Mouse (Mus musculus) kidney, postnatal 25 days (tissue): ENCODE data around the gene Zfp629.

Source experiments
- DNase-seq, 2 experiments: peaks; one replicate each; pipeline ENCODE4 v3.0.0; 2021; ENCODE audit warnings: mixed read lengths in 2 of 2

Gene Zfp629

DNA sequence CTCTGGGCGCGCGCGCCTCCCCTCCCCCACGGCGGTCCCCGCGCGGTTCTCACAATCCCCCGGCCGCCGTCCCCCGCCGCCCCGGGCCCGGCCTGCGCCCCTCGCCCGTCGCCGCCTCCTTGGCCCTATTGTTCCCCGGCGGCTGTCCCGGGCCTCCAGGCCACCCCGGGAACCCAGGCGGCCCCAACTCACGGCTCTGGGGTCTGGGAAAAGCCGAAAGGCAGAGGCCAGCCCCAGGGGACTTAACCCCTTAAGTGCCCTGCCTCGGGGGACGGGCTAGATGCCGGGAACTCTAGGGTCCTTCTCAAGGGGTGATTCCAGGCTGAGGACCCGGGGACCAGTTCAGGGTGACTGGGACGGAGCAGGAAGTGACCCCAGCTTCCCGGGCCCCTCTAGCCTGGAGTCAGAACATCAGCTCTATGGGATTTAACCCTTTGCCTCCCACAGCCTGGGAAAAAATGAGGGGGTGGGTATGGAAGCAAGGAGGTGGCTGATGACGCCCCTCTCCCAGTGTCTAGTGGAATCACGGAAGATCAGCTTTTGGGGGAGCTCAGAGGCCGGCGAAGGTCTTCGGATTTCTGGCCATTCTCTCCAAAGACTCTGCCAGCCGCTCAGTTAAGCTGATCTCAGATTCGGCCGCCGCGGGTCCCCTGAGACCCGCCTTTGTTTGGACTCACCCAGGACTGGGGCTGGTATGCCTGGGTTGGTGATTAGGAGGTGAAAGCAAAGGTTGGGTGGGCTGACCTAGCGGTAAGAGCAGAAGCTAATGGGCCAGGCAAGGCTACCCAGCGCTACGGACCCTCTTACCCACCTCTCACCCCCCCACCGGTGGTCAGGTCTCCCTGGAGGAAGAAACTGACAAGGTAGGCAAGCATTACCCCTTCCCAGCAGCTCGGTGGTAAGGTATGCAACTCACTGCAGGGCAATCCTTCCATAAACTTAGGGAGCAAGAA lies at the start of gene Zfp629:
Gene Zfp629 (minus strand): TSS at position 907 of the 953 bp plus-strand sequence.
- DNase-seq: peak; percentile 76 to 87

- peak; percentile 75 to 89 for DNase-seq
Measured at GRCm38 (mm10) chr7:127662926-127663325, 47.3 kb upstream of the Zfp629 start.

GRCm38 (mm10) chr7:127661833-127662232 lies 46.2 kb upstream of the Zfp629 start:
- DNase-seq: no peak

DNA sequence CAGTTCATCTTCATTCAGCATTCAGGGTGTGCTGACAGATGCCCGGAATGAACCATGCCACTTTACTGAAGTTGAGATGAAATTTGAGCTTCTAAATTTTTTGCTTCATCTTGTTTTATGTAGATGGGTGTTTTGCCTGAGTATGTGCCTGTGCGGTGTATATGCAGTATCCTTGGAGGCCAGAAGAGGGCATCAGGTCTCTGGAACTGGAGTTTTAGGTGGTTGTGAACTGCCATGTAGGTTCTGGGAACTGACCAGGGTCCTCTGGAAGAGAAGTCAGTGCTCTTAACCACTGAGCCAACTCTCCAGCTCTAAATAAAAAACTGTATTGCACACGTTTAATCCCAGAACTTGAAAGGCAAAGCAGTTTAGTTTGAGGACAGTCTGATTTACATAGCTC lies 45.3 kb upstream of the Zfp629 start:
- DNase-seq: no peak

GRCm38 (mm10) chr7:127656946-127657345 lies 41.3 kb upstream of the Zfp629 start:
- peak; percentile 78 to 89 for DNase-seq

- DNase-seq: peak in 1 of 2 experiments; percentile 19
Measured at GRCm38 (mm10) chr7:127654318-127654717, 38.7 kb upstream of the Zfp629 start.

DNA sequence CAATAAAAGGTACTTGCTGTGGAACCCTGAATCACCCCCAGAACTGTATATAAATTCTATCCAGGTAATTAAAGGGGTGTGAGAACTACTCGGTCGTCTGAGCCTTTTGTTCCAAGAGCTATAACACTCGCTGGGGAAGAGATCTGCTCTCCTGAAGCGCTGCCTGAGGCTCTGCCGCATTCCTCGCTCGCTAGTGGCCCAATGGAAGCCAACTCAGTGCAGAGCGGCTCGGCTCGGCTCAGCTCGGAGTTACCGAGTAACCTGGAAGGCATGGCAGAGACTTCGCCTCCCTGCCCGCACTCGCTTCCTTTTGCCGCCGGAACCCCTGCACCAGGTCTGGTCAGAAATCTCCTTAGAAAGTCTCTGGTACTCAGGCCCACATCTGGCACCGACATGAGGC lies 36.5 kb upstream of the Zfp629 start:
- peak; percentile 57 to 71 for DNase-seq

GRCm38 (mm10) chr7:127651624-127652023 lies 36.0 kb upstream of the Zfp629 start:
- DNase-seq: peak in 1 of 2 experiments; percentile 33

DNA sequence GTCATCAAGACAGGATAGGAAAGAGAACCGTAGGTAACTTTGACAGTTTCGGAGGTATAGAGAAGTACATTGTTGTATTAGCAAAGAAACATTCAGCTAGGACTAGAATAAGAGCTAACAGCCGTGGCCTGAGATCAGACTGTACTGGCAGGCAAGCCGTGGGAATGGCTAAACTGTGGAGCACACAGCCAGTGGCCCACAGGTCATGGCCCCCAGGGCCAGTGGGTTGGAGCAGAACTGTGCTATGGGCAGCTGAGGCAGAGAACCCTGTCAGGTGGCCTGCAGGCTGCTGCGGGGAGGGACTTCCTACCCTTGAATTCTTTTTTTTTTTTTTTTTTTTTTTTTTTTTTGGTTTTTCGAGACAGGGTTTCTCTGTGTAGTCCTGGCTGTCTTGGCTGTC lies 33.6 kb upstream of the Zfp629 start:
- peak in 1 of 2 experiments; percentile 44 for DNase-seq

- peak in 1 of 2 experiments; percentile 27 for DNase-seq
Measured at GRCm38 (mm10) chr7:127648516-127649201, 33.1 kb upstream of the Zfp629 start.

GRCm38 (mm10) chr7:127647576-127647975 lies 32.0 kb upstream of the Zfp629 start:
- peak in 1 of 2 experiments; percentile 19 for DNase-seq

DNA sequence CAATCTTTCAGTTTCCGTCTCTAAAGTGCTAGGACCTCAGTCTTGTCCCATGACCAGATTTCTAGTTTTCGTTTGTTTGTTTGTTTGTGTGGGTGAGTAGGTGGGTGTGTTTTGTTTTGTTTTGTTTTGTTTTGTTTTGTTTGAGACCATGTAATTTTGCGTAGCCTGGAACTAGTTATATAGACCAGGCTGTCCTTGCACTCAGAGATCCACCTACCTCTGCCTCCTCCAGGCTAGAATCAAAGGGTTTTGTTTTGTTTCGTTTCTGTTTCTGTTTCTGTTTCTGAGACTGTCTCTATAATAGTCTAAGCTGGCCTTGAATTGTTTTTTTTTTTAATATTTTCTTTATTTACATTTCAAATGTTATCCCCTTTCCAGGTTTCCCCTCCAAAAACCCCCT lies 30.8 kb upstream of the Zfp629 start:
- DNase-seq: no peak

GRCm38 (mm10) chr7:127642254-127642653 lies 26.7 kb upstream of the Zfp629 start:
- no peak for DNase-seq

GRCm38 (mm10) chr7:127641260-127641659 lies 25.7 kb upstream of the Zfp629 start:
- DNase-seq: peak in 1 of 2 experiments; percentile 26

DNA sequence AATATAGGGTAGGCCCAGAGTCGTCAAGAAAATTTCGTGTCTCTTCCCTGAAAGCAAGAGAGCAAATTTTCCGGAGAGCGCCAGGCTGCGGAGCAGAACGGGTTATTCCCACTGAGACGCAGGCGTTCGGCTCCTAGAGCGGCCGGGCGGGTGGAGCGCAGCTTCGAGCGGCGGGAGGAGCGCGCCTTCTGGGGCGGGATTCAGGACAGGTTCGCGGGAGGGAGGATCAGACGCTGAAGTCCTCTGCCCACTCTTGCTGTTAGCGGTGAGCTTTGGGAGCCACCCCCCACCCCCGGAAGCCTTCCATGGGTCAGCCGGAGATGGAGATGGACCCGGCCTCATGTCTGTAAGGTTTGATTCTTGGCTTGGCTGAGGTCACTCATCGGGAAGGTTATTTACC lies 21.4 kb upstream of the Zfp629 start:
- peak; percentile 78 to 91 for DNase-seq

DNA sequence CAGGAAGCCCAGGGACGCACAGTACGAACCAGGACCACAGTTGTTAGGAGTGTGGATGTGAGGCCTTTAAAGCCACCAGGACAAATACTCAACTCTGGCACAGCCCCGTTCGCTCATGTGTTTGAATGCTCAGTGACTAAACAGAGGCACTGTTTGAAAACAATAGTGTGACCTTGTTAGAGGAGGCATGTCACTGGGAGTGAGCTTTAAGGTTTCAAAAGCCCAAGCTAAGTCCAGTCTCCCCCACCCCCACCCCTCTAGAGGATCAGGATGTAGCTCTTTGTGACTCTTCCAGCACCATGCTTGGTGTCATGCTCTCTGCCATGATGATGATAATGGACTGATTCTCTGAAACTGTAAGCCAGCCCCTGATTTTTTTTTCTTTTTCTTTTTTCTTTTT lies 15.8 kb upstream of the Zfp629 start:
- DNase-seq: no peak

DNA sequence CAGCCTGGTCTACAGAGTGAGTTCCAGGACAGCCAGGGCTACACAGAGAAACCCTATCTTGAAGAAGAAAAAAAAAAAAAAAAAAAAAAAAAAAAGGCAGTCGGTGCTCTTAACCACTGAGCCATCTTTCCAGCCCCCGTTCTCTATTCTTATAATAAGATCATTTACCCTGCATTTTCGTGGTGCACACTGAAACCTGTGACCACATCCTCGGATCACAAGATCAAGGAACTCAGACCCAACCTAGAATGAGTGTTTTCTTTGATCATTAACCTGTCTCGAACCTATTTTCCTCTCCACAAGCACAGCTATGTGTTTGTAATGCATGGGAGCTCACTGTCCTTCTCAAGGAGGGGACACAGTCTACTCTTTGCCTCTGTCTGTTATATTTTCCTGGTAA lies 13.0 kb upstream of the Zfp629 start:
- DNase-seq: no peak

DNA sequence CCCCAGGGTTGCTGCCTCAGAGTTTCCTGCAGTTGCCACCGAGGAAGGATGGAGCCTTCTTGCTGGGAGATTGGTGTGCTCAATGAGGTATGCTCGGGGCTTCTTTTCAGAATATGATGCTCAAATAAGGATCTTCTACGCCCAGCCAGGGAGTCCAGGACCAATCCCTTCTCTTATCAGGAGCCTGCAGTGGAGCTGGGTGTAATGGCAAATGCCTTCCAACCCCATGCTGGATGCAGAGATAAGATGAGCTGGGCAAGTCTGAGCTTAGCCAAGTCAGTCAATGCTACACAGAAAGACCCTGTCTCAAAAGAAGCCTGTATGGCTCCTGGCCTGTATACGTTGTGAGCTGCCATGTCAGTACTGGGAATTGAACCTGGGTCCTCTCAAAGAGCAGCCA lies 10.9 kb upstream of the Zfp629 start:
- DNase-seq: no peak

- DNase-seq: no peak
Measured at GRCm38 (mm10) chr7:127626039-127626438, 10.4 kb upstream of the Zfp629 start.

GRCm38 (mm10) chr7:127618402-127618801 lies 2.8 kb upstream of the Zfp629 start:
- DNase-seq: peak in 1 of 2 experiments; percentile 27

DNA sequence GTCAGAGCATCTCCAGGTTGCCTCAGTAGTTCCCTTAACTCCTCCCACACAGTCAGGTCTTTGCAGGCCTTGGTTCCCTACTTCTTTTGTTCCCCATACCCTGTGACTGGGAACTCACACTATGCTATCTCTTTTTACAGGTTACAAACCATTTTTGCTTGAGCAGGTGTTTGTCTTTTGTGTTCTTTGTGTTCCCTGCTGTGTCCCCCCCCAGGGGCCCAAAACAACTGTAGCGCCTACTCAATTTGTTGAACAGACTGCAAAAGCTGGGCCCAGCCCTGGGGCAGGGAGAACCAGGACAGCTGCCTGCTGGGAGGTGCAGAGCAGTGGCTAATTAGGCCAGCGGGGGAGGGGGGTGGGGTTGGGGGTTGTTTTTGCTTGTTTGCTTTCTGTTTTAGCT lies 2.4 kb upstream of the Zfp629 start:
- peak in 1 of 2 experiments; percentile 29 for DNase-seq

GRCm38 (mm10) chr7:127616881-127617280 lies 1.3 kb upstream of the Zfp629 start:
- no peak for DNase-seq

DNA sequence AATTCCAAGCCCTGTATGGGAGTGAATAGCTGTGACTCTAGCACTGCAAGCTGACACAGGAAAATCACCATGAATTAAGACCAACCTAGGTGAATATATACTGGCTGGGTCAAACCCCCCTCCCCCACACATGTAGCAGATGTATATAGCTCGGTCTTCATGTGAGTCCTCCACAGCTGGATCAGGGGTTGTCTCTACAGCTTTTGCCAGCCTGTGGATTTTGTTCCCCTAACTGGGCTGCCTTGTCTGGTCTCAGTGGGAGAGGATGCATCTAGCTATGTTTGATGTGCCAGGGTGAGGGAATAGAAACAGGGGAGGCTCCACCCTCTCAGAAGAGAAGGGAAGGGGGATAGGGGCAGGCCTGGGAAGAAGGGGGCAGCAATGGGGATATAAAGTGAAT lies 739 bp upstream of the Zfp629 start:
- DNase-seq: peak in 1 of 2 experiments; percentile 37

- DNase-seq: peak; percentile 71 to 90
Measured at GRCm38 (mm10) chr7:127614511-127614890, 1.1 kb downstream of the Zfp629 start.
